Mouse (Mus musculus) forebrain, embryonic 13.5 days (tissue): ENCODE data around the gene Fam50b. TPM values are rescaled to one million over a fixed set of nuclear protein-coding genes. Genes with fewer than 3 reads are reported as not detected.

Source experiments
- ATAC-seq: fragments of 200-750 bp; cut with Nextera tagmentation; 2 replicates; pipeline ENCODE4 v1.8.0; 2017
- H3K27ac ChIP-seq: fragments of 300-500 bp; sonication (generic); 2 replicates; pipeline ENCODE4 v1.5.1; 2015; ENCODE audit warnings: inconsistent platforms, mild to moderate bottlenecking, moderate library complexity
- H3K27me3 ChIP-seq: fragments of 300-500 bp; sonication (generic); 2 replicates; pipeline ENCODE4 v1.6.1; 2015; ENCODE audit warnings: mild to moderate bottlenecking, inconsistent platforms
- H3K36me3 ChIP-seq: fragments of 300-500 bp; sonication (generic); 2 replicates; pipeline ENCODE4 v1.6.1; 2015; ENCODE audit warnings: mild to moderate bottlenecking, inconsistent platforms; ENCODE audit not compliant: poor library complexity, severe bottlenecking
- H3K4me1 ChIP-seq: fragments of 300-500 bp; sonication (generic); 2 replicates; pipeline ENCODE4 v1.6.1; 2015; ENCODE audit warnings: inconsistent platforms
- H3K4me2 ChIP-seq: fragments of 300-500 bp; sonication (generic); 2 replicates; pipeline ENCODE4 v1.6.1; 2015; ENCODE audit warnings: inconsistent platforms, mild to moderate bottlenecking, moderate library complexity
- H3K4me3 ChIP-seq: fragments of 300-500 bp; sonication (generic); 2 replicates; pipeline ENCODE4 v1.5.1; 2015; ENCODE audit warnings: mild to moderate bottlenecking, inconsistent platforms
- H3K9ac ChIP-seq: fragments of 300-500 bp; sonication (generic); 2 replicates; pipeline ENCODE4 v1.6.1; 2015; ENCODE audit warnings: mild to moderate bottlenecking, inconsistent platforms
- H3K9me3 ChIP-seq: fragments of 300-500 bp; sonication (generic); replicated peaks from 2 replicates; pipeline ENCODE4 v1.6.1; 2016; ENCODE audit warnings: inconsistent platforms
- WGBS: fragments of 180-500 bp; shearing (Covaris S2); methylation state at CpG from one replicate; pipeline ENCODE4 v1.1.7; 2015; 5-methylcytosine and 5-hydroxymethylcytosine counted together
- polyA plus RNA-seq: library from polyadenylated mRNA; unstranded; fragments of >200 nt; fragmentation: Nextera tagmentation; extraction: Ambion mirVana; gene quantifications from 2 replicates; pipeline ENCODE4 v1.2.1, GENCODE M21; 2015

The Fam50b gene
- polyA plus RNA-seq, 1 experiment from 2014 or later: not detected

- H3K4me3 ChIP-seq: no peak overlapping the region
- no peaks in the 10 kb centered on the region for H3K36me3 ChIP-seq
- H3K4me2 ChIP-seq: no peak overlapping the region
- no peak overlapping the region for H3K9ac ChIP-seq
- H3K27ac ChIP-seq: no peak overlapping the region
- no peaks in the 10 kb centered on the region for H3K27me3 ChIP-seq
- WGBS: 96% methylated on average over 4 of the region's 4 CpGs
- peaks cover 9% of the 10 kb centered on the region; the same call in 1 of the 2 replicates for H3K4me1 ChIP-seq
- H3K9me3 ChIP-seq: no peaks in the 10 kb centered on the region
- no peak for ATAC-seq
Observed at GRCm38 (mm10) chr13:34711410-34711809, 23.2 kb upstream of the Fam50b start.

DNA sequence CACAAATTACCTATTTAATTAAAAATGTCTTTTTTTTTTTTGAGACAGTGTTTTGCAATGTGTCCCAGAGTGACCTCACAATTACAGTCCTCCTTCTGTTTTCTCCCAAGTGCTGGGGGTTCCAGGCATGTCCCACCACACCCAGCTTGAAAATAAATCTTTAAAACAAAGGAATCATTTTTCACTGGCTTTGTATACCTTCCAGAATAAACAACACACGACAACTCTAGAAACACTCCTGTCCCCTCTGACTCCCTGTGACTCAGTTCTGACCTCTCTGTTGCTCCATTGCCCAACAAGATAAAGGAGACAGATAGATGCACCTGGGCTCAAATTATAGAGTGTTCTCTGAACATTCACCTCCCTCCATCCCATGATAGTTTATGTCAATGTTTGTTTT is 21.8 kb upstream of the Fam50b start:
- no peaks in the 10 kb centered on the region for H3K36me3 ChIP-seq
- no peaks in the 10 kb centered on the region for H3K9me3 ChIP-seq
- no peak overlapping the region for H3K27ac ChIP-seq
- no peak overlapping the region for H3K4me3 ChIP-seq
- no peak overlapping the region for H3K4me2 ChIP-seq
- no peaks in the 10 kb centered on the region for H3K27me3 ChIP-seq
- H3K4me1 ChIP-seq: peaks cover 14% of the 10 kb centered on the region; the same call in 1 of the 2 replicates
- ATAC-seq: no peak
- WGBS: 88% methylated on average over 1 of the region's 1 CpGs
- no peak overlapping the region for H3K9ac ChIP-seq

DNA sequence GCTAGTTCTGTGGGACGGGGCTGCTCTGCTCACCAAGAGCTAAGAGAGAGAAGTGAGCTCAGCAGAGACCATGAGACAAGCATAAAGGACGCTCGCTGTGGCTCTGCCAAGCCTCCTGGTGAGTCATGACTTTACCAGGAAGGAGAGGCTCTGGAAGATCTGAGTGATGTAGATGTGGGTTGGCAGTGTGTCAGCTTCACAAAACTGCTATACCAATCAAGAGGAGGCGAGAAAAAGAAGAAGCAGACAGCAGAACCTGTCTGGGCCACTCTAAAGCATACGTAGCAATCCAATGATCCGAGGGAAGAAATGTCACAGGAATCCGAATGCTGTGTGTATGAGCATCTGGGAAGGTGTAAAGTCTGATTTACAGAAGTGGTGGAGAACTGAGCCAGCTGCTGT is 19.2 kb upstream of the Fam50b start:
- H3K36me3 ChIP-seq: no peaks in the 10 kb centered on the region
- H3K4me3 ChIP-seq: no peak overlapping the region
- H3K4me2 ChIP-seq: no peak overlapping the region
- no peaks in the 10 kb centered on the region for H3K27me3 ChIP-seq
- ATAC-seq: no peak
- H3K27ac ChIP-seq: no peak overlapping the region
- no peaks in the 10 kb centered on the region for H3K9me3 ChIP-seq
- WGBS: 60% methylated on average over 7 of the region's 7 CpGs
- no peak overlapping the region for H3K9ac ChIP-seq
- H3K4me1 ChIP-seq: peaks cover 15% of the 10 kb centered on the region; the same call in 1 of the 2 replicates

- 80% methylated on average over 8 of the region's 8 CpGs for WGBS
- no peak overlapping the region for H3K9ac ChIP-seq
- no peak overlapping the region for H3K27ac ChIP-seq
- no peaks in the 10 kb centered on the region for H3K9me3 ChIP-seq
- ATAC-seq: no peak
- H3K4me3 ChIP-seq: no peak overlapping the region
- no peaks in the 10 kb centered on the region for H3K36me3 ChIP-seq
- no peaks in the 10 kb centered on the region for H3K27me3 ChIP-seq
- H3K4me2 ChIP-seq: no peak overlapping the region
- peaks cover 6% of the 10 kb centered on the region; the same call in 1 of the 2 replicates for H3K4me1 ChIP-seq
Observed at GRCm38 (mm10) chr13:34724831-34725592, 9.6 kb upstream of the Fam50b start.

DNA sequence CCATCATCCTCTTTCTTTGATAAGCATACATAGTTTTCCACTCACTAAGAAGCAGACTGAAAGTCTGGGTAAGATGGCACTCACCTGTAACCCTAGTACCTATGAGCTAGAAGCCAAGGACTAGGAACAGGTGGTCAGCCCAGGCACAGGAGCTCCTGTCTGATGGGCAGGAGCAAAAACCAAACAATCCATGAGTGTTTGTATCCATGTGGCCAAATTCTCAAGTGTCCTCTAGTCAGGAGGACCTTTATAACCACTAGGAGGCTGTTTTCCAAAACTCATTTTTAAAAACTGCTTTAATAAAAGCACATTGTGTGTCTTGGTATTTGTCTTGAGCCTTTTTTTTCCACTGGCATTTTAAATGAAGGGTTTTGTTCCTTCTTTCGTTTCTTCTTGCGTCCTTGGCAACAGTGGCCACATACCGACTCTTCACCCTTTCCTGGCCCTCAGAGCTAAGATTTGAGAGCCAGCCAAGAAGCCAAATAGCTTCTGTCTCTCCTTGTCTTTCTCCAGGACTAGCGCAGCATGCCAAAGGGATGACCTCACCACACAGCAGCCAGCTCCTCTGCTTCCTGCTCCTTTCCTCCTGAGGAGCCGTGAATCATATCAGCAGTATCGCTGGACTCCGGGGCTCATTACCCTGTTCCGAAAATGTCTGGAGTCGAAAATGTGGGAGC is 8.7 kb upstream of the Fam50b start:
- Histone ChIP-seq H3K36me3 (no peaks in the 10 kb centered on the region), H3K4me3 (no peak overlapping the region), H3K4me1 (peaks cover 6% of the 10 kb centered on the region; the same call in 1 of the 2 replicates), H3K9me3 (no peaks in the 10 kb centered on the region; the same call in 1 of the 2 replicates), H3K4me2 (no peak overlapping the region), H3K27ac (no peak overlapping the region), H3K9ac (no peak overlapping the region), H3K27me3 (no peaks in the 10 kb centered on the region)
- no peak for ATAC-seq
- WGBS: 66% methylated on average over 9 of the region's 9 CpGs

- no peak overlapping the region for H3K9ac ChIP-seq
- H3K27me3 ChIP-seq: no peaks in the 10 kb centered on the region
- H3K9me3 ChIP-seq: no peaks in the 10 kb centered on the region; the same call in 1 of the 2 replicates
- H3K36me3 ChIP-seq: no peaks in the 10 kb centered on the region
- no peak overlapping the region for H3K4me3 ChIP-seq
- no peak overlapping the region for H3K27ac ChIP-seq
- ATAC-seq: no peak
- WGBS: 85% methylated on average over 8 of the region's 8 CpGs
- peaks cover 6% of the 10 kb centered on the region; the same call in 1 of the 2 replicates for H3K4me1 ChIP-seq
- H3K4me2 ChIP-seq: no peak overlapping the region
Observed at GRCm38 (mm10) chr13:34726477-34726805, 8.2 kb upstream of the Fam50b start.

DNA sequence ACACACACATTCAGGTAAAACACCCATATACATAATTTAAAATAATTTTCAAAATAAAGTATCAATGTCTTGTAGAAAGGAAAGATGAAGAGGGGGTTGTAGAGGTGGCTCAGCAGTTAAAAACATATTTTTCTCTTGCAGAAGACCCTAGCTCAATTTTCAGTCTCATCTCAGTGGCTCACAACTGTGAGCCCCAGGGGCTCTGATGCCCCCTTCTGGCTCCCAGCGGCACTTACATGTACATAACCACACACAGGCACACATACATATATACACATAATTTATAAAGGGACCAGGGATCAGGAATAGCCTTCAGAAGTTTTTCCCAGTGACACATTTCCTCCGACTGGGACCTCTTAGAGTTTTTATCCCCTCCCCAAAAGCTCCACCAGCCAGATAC is 7.6 kb upstream of the Fam50b start:
- ATAC-seq: no peak

DNA sequence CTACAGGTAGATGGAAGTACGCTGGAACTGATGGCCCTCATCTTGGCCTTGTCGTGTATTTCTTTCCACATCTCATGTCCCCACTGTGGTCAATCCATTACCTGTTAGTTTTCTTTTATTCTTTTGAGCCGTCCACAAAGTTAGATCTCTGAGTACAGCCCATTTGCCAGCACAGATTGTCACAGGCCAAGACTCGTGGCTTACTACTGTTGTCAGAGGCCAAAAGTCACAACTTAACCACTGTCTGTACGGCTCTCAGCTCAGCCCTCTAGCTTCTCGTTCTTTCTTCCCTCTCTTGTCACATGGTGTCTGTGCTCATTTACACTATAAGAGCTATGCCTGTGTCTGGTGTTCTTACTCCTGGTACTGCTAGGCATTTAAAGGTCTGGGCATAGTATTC is 3.1 kb upstream of the Fam50b start:
- Histone ChIP-seq H3K36me3 (no peaks in the 10 kb centered on the region), H3K4me1 (peaks cover 10% of the 10 kb centered on the region), H3K4me3 (no peak overlapping the region), H3K9me3 (no peaks in the 10 kb centered on the region; the same call in 1 of the 2 replicates), H3K4me2 (no peak overlapping the region), H3K9ac (no peak overlapping the region), H3K27me3 (no peaks in the 10 kb centered on the region), H3K27ac (no peak overlapping the region)
- whole genome bisulfite sequencing: 87% methylated on average over 6 of the region's 6 CpGs
- no peak for ATAC-seq

More for the DNA sequence above, 7.6 kb upstream of the Fam50b start:
- no peak overlapping the region for H3K4me3 ChIP-seq
- H3K9me3 ChIP-seq: no peaks in the 10 kb centered on the region; the same call in 1 of the 2 replicates
- H3K9ac ChIP-seq: no peak overlapping the region
- H3K4me1 ChIP-seq: peaks cover 6% of the 10 kb centered on the region; the same call in 1 of the 2 replicates
- no peak overlapping the region for H3K27ac ChIP-seq
- 92% methylated on average over 2 of the region's 2 CpGs for WGBS
- H3K36me3 ChIP-seq: no peaks in the 10 kb centered on the region
- H3K27me3 ChIP-seq: no peaks in the 10 kb centered on the region
- H3K4me2 ChIP-seq: no peak overlapping the region

GRCm38 (mm10) chr13:34733780-34734179 is 870 bp upstream of the Fam50b start:
- no peak for ATAC-seq
- Histone ChIP-seq H3K9ac (no peak overlapping the region), H3K27ac (no peak overlapping the region), H3K4me2 (no peak overlapping the region), H3K9me3 (no peaks in the 10 kb centered on the region; the same call in 1 of the 2 replicates), H3K27me3 (no peaks in the 10 kb centered on the region), H3K4me1 (peaks cover 16% of the 10 kb centered on the region), H3K4me3 (no peak overlapping the region), H3K36me3 (no peaks in the 10 kb centered on the region)
- WGBS: 68% methylated on average over 1 of the region's 1 CpGs

- H3K4me1 ChIP-seq: peaks cover 16% of the 10 kb centered on the region
- H3K9ac ChIP-seq: no peak overlapping the region
- no peak; the same call in 1 of the 2 replicates for ATAC-seq
- H3K36me3 ChIP-seq: no peaks in the 10 kb centered on the region
- H3K9me3 ChIP-seq: no peaks in the 10 kb centered on the region
- H3K27ac ChIP-seq: no peak overlapping the region
- H3K4me2 ChIP-seq: no peak overlapping the region
- WGBS: 57% methylated on average over 7 of the region's 7 CpGs
- no peak overlapping the region for H3K4me3 ChIP-seq
- no peaks in the 10 kb centered on the region for H3K27me3 ChIP-seq
Observed at GRCm38 (mm10) chr13:34737968-34738698, 3.5 kb downstream of the Fam50b start.

DNA sequence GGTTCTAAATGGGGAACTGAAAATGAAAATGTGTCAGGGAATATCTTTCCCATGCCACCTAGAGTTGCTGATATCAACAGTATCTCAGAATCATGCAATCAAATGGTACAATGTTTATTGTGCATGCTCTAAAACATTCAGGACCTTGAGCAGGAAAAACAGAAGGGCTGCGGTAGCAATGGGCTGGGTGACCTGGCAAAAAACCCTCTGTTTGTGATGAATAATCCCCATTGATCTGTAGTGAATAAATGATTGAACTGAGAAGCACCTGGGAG is 4.0 kb downstream of the Fam50b start:
- no peak overlapping the region for H3K27ac ChIP-seq
- no peak overlapping the region for H3K4me3 ChIP-seq
- H3K27me3 ChIP-seq: no peaks in the 10 kb centered on the region
- H3K9me3 ChIP-seq: no peaks in the 10 kb centered on the region
- no peak overlapping the region for H3K9ac ChIP-seq
- H3K4me1 ChIP-seq: peaks cover 16% of the 10 kb centered on the region
- no peak for ATAC-seq
- no peak overlapping the region for H3K4me2 ChIP-seq
- 77% methylated on average over 1 of the region's 1 CpGs for WGBS
- no peaks in the 10 kb centered on the region for H3K36me3 ChIP-seq

DNA sequence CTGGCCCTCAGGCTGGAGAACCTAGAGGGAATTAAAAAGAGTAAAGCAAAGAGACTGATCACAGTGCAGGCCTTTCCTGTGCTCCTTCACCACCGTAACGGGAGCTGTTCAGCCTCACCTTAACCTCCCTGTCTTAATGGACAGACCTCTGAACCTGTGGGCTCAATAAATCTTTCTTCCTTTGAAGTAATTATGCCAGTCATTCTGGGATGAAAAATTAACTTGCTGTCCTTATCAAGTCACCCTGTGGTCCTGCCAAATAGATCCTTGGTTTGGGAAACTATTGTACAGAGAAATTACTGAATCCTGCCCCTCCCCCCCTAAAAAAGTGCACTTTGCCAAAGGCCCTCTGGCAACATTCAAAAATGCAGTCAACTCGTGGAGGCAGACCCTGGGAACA is 4.4 kb downstream of the Fam50b start:
- no peak overlapping the region for H3K9ac ChIP-seq
- no peaks in the 10 kb centered on the region for H3K36me3 ChIP-seq
- H3K4me2 ChIP-seq: no peak overlapping the region
- H3K4me1 ChIP-seq: peaks cover 16% of the 10 kb centered on the region
- 60% methylated on average over 3 of the region's 3 CpGs for WGBS
- no peak for ATAC-seq
- no peak overlapping the region for H3K27ac ChIP-seq
- no peaks in the 10 kb centered on the region for H3K27me3 ChIP-seq
- H3K9me3 ChIP-seq: no peaks in the 10 kb centered on the region
- no peak overlapping the region for H3K4me3 ChIP-seq
